Mouse (Mus musculus) MEL-GATA-1-ER (cell line): ENCODE results near the gene Bud13.
"Not testable (repeated sequence)": the region's sequence is repeated elsewhere in the genome, so short reads cannot be mapped to it uniquely, and the experiment has no call there.

Source experiments
- DNase-seq: peaks from one replicate; pipeline ENCODE4 v3.0.0-alpha.2; 2012; ENCODE audit warnings: low read depth; ENCODE audit errors: extremely low read depth

Gene Bud13

GRCm38 (mm10) chr9:46298381-46298780, 15.6 kb downstream of the Bud13 start:
- DNase-seq, result no peak

GRCm38 (mm10) chr9:46302142-46302541, 19.3 kb downstream of the Bud13 start:
- peak; percentile 32 for DNase-seq

- DNase-seq, result no peak
Observed at GRCm38 (mm10) chr9:46309121-46309520, 26.3 kb downstream of the Bud13 start.

- DNase-seq, result peak; percentile 47
Observed at GRCm38 (mm10) chr9:46314507-46314906, 31.7 kb downstream of the Bud13 start.

- no peak for DNase-seq
Observed at GRCm38 (mm10) chr9:46314921-46315320, 32.1 kb downstream of the Bud13 start.

GRCm38 (mm10) chr9:46315807-46316365, 33.1 kb downstream of the Bud13 start:
- no peak for DNase-seq

- DNase-seq, result no peak
Observed at GRCm38 (mm10) chr9:46316388-46316787, 33.6 kb downstream of the Bud13 start.

GRCm38 (mm10) chr9:46316909-46317308, 34.1 kb downstream of the Bud13 start:
- no peak for DNase-seq

GRCm38 (mm10) chr9:46317957-46318356, 35.1 kb downstream of the Bud13 start:
- no peak for DNase-seq

GRCm38 (mm10) chr9:46319886-46320285, 37.1 kb downstream of the Bud13 start, which contains the start of gene 4931429L15Rik:
4931429L15Rik (minus strand) TSS chr9:46319986.
- DNase-seq, result not testable (repeated sequence)

GRCm38 (mm10) chr9:46320461-46320860, 37.7 kb downstream of the Bud13 start:
- no peak for DNase-seq

- no peak for DNase-seq
Observed at GRCm38 (mm10) chr9:46326694-46327405, 44.0 kb downstream of the Bud13 start.

- DNase-seq, result peak; percentile 29
Observed at GRCm38 (mm10) chr9:46327706-46328571, 45.1 kb downstream of the Bud13 start.

GRCm38 (mm10) chr9:46328572-46329249, 45.9 kb downstream of the Bud13 start:
- no peak for DNase-seq

- DNase-seq, result no peak
Observed at GRCm38 (mm10) chr9:46329250-46329648, 46.4 kb downstream of the Bud13 start.

- no peak for DNase-seq
Observed at GRCm38 (mm10) chr9:46329801-46330585, 47.2 kb downstream of the Bud13 start.

GRCm38 (mm10) chr9:46330586-46330895, 47.7 kb downstream of the Bud13 start:
- no peak for DNase-seq

- no peak for DNase-seq
Observed at GRCm38 (mm10) chr9:46331301-46331700, 48.5 kb downstream of the Bud13 start.

GRCm38 (mm10) chr9:46334471-46335025, 51.7 kb downstream of the Bud13 start:
- DNase-seq, result no peak

- no peak for DNase-seq
Observed at GRCm38 (mm10) chr9:46335461-46335995, 52.7 kb downstream of the Bud13 start.
